Mouse (Mus musculus) neural tube, embryonic 14.5 days (tissue): ENCODE measurements around the gene Plcl1. TPM values are rescaled to one million over a fixed set of nuclear protein-coding genes. Genes with fewer than 3 reads are reported as not detected.

Experiments
- ATAC-seq: fragments of 200-750 bp; cut with Nextera tagmentation; 2 replicates; pipeline ENCODE4 v1.8.0; 2017; ENCODE audit warnings: low read depth, mild to moderate bottlenecking, moderate TSS enrichment, moderate library complexity
- H3K27ac ChIP-seq: fragments of 300-500 bp; sonication (generic); 2 replicates; pipeline ENCODE4 v1.5.1; 2014; ENCODE audit warnings: low read depth, mild to moderate bottlenecking, control low read depth, low read length, moderate library complexity, mixed read lengths
- H3K27me3 ChIP-seq: fragments of 300-500 bp; sonication (generic); 2 replicates; pipeline ENCODE4 v1.6.1; 2014; ENCODE audit warnings: low read length; ENCODE audit not compliant: control insufficient read depth, insufficient read depth
- H3K36me3 ChIP-seq: fragments of 300-500 bp; sonication (generic); 2 replicates; pipeline ENCODE4 v1.6.1; 2014; ENCODE audit warnings: low read length, mixed read lengths; ENCODE audit not compliant: control insufficient read depth, insufficient read depth
- H3K4me1 ChIP-seq: fragments of 300-500 bp; sonication (generic); 2 replicates; pipeline ENCODE4 v1.6.1; 2014; ENCODE audit warnings: low read length; ENCODE audit not compliant: control insufficient read depth, insufficient read depth
- H3K4me2 ChIP-seq: fragments of 300-500 bp; sonication (generic); 2 replicates; pipeline ENCODE4 v1.6.1; 2014; ENCODE audit warnings: mild to moderate bottlenecking, low read depth, low read length, control low read depth
- H3K4me3 ChIP-seq: fragments of 300-500 bp; sonication (generic); 2 replicates; pipeline ENCODE4 v1.5.1; 2014; ENCODE audit warnings: low read depth, low read length, control low read depth, mixed read lengths
- H3K9ac ChIP-seq: fragments of 300-500 bp; sonication (generic); replicated peaks from 2 replicates; pipeline ENCODE4 v1.6.1; 2014; ENCODE audit warnings: low read depth, mild to moderate bottlenecking, control low read depth, low read length, mixed read lengths
- H3K9me3 ChIP-seq: fragments of 300-500 bp; sonication (generic); 2 replicates; pipeline ENCODE4 v1.6.1; 2016; ENCODE audit warnings: low read length; ENCODE audit not compliant: control insufficient read depth
- WGBS: fragments of 180-500 bp; shearing (Covaris S2); extraction: QIAGEN DNeasy Blood & Tissue Kit; methylation state at CpG from one replicate; pipeline ENCODE4 v1.1.7; 2014; 5-methylcytosine and 5-hydroxymethylcytosine counted together
- polyA plus RNA-seq: library from polyadenylated mRNA; unstranded; fragments of >200 nt; fragmentation: Nextera tagmentation; extraction: Ambion mirVana; gene quantifications from 2 replicates; pipeline ENCODE4 v1.2.1, GENCODE M21; 2014

Plcl1 gene
- polyA plus RNA-seq, 1 experiment from 2014 or later = 5.4 TPM

DNA sequence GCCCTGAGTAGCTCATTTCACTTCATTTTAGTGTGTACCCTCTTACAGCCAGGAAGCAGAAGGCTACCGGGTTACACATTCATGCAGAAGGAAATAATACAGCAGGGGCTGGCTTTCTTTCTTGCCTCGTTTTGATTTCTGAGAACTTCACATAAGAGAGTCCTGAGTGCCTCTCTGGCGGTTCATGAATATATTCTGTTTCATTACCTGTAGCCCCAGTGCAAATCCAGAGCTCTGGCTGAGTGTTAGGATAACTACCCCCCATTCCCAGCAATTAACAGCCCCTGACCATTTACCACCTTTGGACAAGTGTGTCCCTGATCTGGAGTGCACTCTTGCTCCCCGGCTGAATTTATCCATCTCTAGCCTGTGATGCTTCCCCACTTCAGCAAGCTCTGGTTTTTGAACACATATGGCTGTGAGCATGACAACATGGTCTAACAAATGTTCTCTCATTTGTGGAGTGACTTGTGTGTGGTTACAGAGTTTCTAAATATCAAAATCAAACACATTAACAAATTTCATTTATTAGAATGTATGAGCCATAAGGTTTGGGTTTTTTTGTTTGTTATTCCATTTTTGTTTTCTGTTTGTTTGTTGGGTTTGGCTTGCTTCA, 263.0 kb downstream of the Plcl1 start:
- H3K4me3 ChIP-seq = no peak overlapping the region
- WGBS = 48% methylated on average over 4 of the region's 4 CpGs
- H3K27ac ChIP-seq = no peak overlapping the region
- no peaks in the 10 kb centered on the region for H3K9me3 ChIP-seq
- H3K27me3 ChIP-seq = no peaks in the 10 kb centered on the region
- no peak for ATAC-seq
- no peak overlapping the region for H3K4me2 ChIP-seq
- H3K4me1 ChIP-seq = peaks cover 11% of the 10 kb centered on the region; the same call in 1 of the 2 replicates
- no peaks in the 10 kb centered on the region for H3K36me3 ChIP-seq
- H3K9ac ChIP-seq = no peak overlapping the region

DNA sequence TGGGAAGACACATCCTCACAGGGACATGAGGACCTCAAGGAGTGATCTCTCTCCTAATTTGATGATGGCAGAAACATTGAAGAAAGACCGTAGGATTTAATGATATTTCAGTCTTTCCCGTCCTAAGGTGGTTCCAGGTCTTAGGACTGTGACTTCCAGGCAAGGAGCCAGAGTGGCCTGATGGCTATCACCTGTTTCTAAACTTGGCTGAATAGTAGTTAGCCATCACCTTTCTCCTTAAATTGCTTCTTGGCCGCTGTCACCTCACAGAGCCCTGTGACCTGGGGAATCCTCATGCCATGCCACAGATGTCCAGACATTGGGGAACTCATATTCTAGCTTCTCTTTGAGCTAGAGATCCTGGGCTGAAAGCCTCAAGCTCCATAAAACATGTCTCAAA, 277.0 kb downstream of the Plcl1 start:
- Histone ChIP-seq H3K9ac (no peak overlapping the region), H3K9me3 (no peaks in the 10 kb centered on the region), H3K27ac (no peak overlapping the region), H3K4me1 (no peaks in the 10 kb centered on the region), H3K4me2 (no peak overlapping the region), H3K4me3 (no peak overlapping the region), H3K36me3 (no peaks in the 10 kb centered on the region), H3K27me3 (no peaks in the 10 kb centered on the region)
- WGBS = 95% methylated on average over 3 of the region's 3 CpGs
- no peak for ATAC-seq

DNA sequence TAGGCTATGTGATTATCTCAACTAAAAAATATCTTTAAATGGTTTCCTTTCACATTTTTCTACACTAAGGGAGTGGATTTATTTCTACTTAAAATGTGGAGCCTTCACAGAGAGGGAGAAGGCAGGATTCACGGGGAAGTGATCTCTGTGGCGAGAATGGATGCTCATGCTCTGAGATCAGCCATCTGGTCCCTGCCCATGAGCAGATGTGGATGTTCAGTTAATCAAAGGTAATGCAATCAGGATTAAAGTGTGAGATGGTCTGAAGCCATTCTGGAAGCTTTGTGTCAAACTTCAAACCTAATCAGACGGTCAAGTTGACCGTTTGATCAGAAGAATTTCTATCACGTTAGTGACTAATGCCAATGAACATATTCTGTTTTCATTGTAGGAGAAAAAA, 280.5 kb downstream of the Plcl1 start:
- H3K4me1 ChIP-seq = no peaks in the 10 kb centered on the region
- no peak for ATAC-seq
- H3K9ac ChIP-seq = no peak overlapping the region
- WGBS = 73% methylated on average over 5 of the region's 5 CpGs
- no peak overlapping the region for H3K4me3 ChIP-seq
- H3K36me3 ChIP-seq = no peaks in the 10 kb centered on the region
- no peak overlapping the region for H3K27ac ChIP-seq
- H3K27me3 ChIP-seq = no peaks in the 10 kb centered on the region
- H3K9me3 ChIP-seq = no peaks in the 10 kb centered on the region
- H3K4me2 ChIP-seq = no peak overlapping the region

DNA sequence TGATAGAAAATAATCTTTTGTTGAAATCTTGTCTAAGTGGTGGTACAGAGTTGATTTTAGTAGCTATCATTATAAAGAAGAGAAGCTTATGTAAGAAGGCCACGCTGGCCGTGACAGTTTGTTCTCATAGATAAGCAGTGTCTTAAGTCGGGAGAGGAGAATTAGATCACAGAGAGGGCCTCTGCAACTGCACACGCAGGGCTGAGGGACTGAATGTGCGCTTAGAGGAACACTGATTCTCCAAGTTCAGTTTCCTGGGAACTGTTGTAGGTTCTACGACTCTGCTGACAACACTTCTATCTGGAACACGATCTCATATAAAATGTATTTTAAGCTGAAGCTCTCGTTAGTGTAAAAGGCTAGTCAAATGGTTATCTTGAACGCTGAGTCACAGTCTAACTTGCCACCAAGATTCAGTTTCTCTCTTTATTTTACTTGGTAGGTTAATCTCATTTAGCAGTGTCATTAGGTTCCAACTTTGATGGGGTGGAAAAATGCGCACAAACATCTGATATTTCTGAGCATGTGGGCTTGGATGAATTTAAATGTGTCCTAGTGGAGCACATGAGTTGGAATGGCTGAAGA, 288.0 kb downstream of the Plcl1 start:
- no peaks in the 10 kb centered on the region for H3K36me3 ChIP-seq
- H3K4me2 ChIP-seq = no peak overlapping the region
- no peaks in the 10 kb centered on the region for H3K4me1 ChIP-seq
- H3K27me3 ChIP-seq = no peaks in the 10 kb centered on the region
- ATAC-seq = no peak
- 90% methylated on average over 10 of the region's 10 CpGs for WGBS
- no peaks in the 10 kb centered on the region for H3K9me3 ChIP-seq
- H3K9ac ChIP-seq = no peak overlapping the region
- H3K27ac ChIP-seq = no peak overlapping the region
- H3K4me3 ChIP-seq = no peak overlapping the region

DNA sequence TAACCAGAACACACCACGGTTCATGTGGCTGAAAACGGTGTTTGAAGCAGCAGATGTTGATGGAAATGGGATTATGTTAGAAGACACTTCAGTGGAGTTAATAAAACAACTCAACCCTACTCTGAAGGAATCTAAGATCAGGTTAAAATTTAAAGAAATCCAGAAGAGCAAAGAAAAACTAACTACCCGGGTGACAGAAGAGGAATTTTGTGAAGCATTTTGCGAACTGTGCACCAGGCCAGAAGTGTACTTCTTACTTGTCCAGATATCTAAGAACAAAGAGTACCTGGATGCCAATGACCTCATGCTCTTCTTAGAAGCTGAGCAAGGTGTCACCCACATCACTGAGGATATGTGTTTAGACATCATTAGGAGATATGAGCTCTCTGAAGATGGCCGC, 290.5 kb downstream of the Plcl1 start:
- Histone ChIP-seq H3K36me3 (no peaks in the 10 kb centered on the region), H3K4me2 (no peak overlapping the region), H3K4me3 (no peak overlapping the region), H3K27me3 (no peaks in the 10 kb centered on the region), H3K4me1 (no peaks in the 10 kb centered on the region), H3K27ac (no peak overlapping the region), H3K9me3 (no peaks in the 10 kb centered on the region), H3K9ac (no peak overlapping the region)
- WGBS = 98% methylated on average over 5 of the region's 5 CpGs
- ATAC-seq = no peak

DNA sequence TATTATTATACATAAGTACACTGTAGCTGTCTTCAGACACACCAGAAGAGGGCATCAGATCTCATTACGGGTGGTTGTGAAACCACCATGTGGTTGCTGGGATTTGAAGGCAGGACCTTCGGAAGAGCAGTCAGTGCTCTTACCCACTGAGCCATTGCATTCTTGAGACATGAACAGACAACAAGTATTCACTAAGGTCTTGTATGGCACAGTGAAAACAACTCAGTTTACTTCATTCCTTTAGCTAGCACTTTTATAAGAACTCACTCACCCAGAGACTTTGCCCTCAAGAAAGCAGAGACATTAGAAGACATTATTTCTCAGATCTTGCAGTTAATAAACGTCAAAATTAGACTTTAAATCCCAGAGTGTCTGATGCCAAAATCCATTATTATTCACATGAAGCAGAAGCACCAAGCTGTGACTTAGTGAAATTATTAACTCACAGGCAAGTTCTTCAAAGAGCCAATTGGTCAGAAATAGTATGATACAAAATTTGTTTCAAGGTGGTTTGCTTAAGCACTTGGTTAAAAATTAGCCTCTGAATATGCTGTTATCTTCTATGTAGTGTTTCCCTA, 293.8 kb downstream of the Plcl1 start:
- WGBS = 84% methylated on average over 3 of the region's 3 CpGs
- Histone ChIP-seq H3K9ac (no peak overlapping the region), H3K27ac (no peak overlapping the region), H3K4me2 (no peak overlapping the region), H3K36me3 (no peaks in the 10 kb centered on the region), H3K4me3 (no peak overlapping the region), H3K4me1 (no peaks in the 10 kb centered on the region), H3K27me3 (no peaks in the 10 kb centered on the region), H3K9me3 (no peaks in the 10 kb centered on the region)
- no peak for ATAC-seq

DNA sequence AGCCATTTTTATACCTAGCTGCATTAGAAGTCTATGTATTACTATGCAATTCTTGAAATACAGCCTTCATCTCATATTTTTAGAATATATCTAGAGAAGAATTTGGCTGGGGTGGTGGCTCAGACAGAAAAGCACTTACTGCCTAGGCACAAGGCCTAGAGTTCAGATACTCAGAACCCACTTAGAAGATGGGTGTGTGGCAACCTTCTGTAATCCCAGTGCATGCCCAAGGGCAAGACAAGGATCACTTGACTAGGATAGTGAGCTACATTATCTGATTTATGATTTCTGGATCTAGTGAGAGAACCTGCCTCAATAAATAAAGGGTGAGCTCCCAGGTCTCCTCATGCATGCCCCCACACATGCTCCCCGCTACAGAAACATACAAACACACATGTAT, 294.3 kb downstream of the Plcl1 start:
- Histone ChIP-seq H3K4me3 (no peak overlapping the region), H3K9ac (no peak overlapping the region), H3K9me3 (no peaks in the 10 kb centered on the region), H3K27ac (no peak overlapping the region), H3K4me2 (no peak overlapping the region), H3K4me1 (peaks cover 4% of the 10 kb centered on the region; the same call in 1 of the 2 replicates), H3K36me3 (no peaks in the 10 kb centered on the region), H3K27me3 (no peaks in the 10 kb centered on the region)
- no peak for ATAC-seq
- 83% methylated on average over 1 of the region's 1 CpGs for WGBS

DNA sequence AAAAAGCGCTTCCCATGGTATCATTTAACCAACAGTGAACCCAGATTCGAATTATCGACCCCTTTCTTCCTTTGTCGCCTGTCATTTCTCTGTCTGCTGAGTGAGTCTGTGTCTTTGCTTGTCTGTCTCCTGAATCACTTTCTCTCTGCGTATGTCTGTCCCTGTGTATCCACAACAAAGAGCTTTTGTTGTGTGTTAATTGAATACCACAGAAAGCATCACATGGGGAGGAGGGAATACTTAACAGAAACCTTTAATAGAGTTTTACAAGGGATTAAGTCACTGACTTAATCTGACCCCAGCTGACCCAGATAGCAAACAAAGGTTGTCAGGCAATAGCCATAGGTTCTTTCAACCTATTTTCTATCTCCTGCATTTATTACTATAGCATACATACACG, 295.0 kb downstream of the Plcl1 start:
- H3K4me2 ChIP-seq = no peak overlapping the region

DNA sequence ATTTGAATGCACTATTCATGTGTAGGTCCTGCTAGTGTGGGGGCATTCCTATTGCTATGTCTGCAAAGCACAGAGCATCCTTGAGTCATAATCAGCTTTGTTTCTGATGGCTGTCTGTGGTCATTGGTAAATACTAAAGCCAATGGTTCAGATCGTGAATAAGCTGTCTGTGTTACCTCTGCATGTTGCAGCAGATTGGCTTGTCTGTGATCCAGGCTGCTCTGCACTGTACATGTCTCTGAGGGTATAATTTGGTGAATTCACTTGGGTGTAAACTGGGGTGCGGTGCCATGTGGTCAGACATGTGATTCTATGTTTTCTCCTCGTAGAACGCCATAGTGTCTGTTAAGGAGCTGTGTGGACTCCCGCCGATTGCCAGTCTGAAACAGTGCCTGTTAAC, 295.9 kb downstream of the Plcl1 start:
- H3K27ac ChIP-seq = no peak overlapping the region
- 72% methylated on average over 6 of the region's 6 CpGs for WGBS
- ATAC-seq = no peak
- no peaks in the 10 kb centered on the region for H3K36me3 ChIP-seq
- peaks cover 6% of the 10 kb centered on the region; the same call in 1 of the 2 replicates for H3K4me1 ChIP-seq
- no peak overlapping the region for H3K4me2 ChIP-seq
- H3K27me3 ChIP-seq = no peaks in the 10 kb centered on the region
- no peaks in the 10 kb centered on the region for H3K9me3 ChIP-seq
- H3K9ac ChIP-seq = no peak overlapping the region
- H3K4me3 ChIP-seq = no peak overlapping the region

More for the DNA sequence above, 295.0 kb downstream of the Plcl1 start:
- WGBS = 19% methylated on average over 6 of the region's 6 CpGs
- Histone ChIP-seq H3K4me3 (no peak overlapping the region), H3K9ac (no peak overlapping the region), H3K27me3 (no peaks in the 10 kb centered on the region), H3K27ac (no peak overlapping the region), H3K9me3 (no peaks in the 10 kb centered on the region), H3K36me3 (no peaks in the 10 kb centered on the region), H3K4me1 (peaks cover 6% of the 10 kb centered on the region; the same call in 1 of the 2 replicates)
- no peak for ATAC-seq
